Mouse (Mus musculus) right cerebral cortex, postnatal 36 days (tissue): ENCODE results near the gene Medag.

ENCODE experiments used
- DNase-seq, 2 experiments: peaks; one replicate each; pipeline ENCODE4 v3.0.0; 2022; ENCODE audit warnings: low spot score in 2 of 2, mixed read lengths in 1 of 2

Gene Medag

GRCm38 (mm10) chr5:149382601-149383000, 28.9 kb upstream of the Medag start:
- no peak for DNase-seq

GRCm38 (mm10) chr5:149385228-149385961, 26.2 kb upstream of the Medag start:
- no peak for DNase-seq

GRCm38 (mm10) chr5:149386294-149386850, 25.2 kb upstream of the Medag start:
- DNase-seq: no peak

GRCm38 (mm10) chr5:149388947-149389346, 22.6 kb upstream of the Medag start:
- DNase-seq: no peak

- DNase-seq: no peak
These were observed 21.9 kb upstream of the Medag start for GRCm38 (mm10) chr5:149389548-149390211.

GRCm38 (mm10) chr5:149391574-149392375, 19.8 kb upstream of the Medag start:
- no peak for DNase-seq

- no peak for DNase-seq
These were observed 19.0 kb upstream of the Medag start for GRCm38 (mm10) chr5:149392420-149392988.

- DNase-seq: no peak
These were observed 10.0 kb upstream of the Medag start for GRCm38 (mm10) chr5:149401446-149401975.

- DNase-seq: no peak
These were observed 9.5 kb upstream of the Medag start for GRCm38 (mm10) chr5:149402029-149402428.

- DNase-seq: no peak
These were observed 8.2 kb upstream of the Medag start for GRCm38 (mm10) chr5:149403386-149403785.

GRCm38 (mm10) chr5:149404710-149405109, 6.8 kb upstream of the Medag start:
- no peak for DNase-seq

GRCm38 (mm10) chr5:149406791-149407276, 4.7 kb upstream of the Medag start:
- DNase-seq: peak; percentile 32 to 82

GRCm38 (mm10) chr5:149409502-149409901, 2.0 kb upstream of the Medag start:
- DNase-seq: no peak

GRCm38 (mm10) chr5:149412194-149412575, 636 bp downstream of the Medag start:
- DNase-seq: peak in 1 of 2 experiments; percentile 28

- DNase-seq: no peak
These were observed 1.1 kb downstream of the Medag start for GRCm38 (mm10) chr5:149412671-149413070.

GRCm38 (mm10) chr5:149414369-149415167, 3.0 kb downstream of the Medag start:
- no peak for DNase-seq

- DNase-seq: no peak
These were observed 5.8 kb downstream of the Medag start for GRCm38 (mm10) chr5:149417381-149417780.

GRCm38 (mm10) chr5:149426525-149426924, 15.0 kb downstream of the Medag start:
- no peak for DNase-seq

- no peak for DNase-seq
These were observed 15.9 kb downstream of the Medag start for GRCm38 (mm10) chr5:149427277-149428060.

GRCm38 (mm10) chr5:149428347-149428746, 16.8 kb downstream of the Medag start:
- no peak for DNase-seq
